Mouse (Mus musculus) ovary, postnatal 14 days (tissue): ENCODE data around the gene Kctd17.

Source experiments
- DNase-seq: peaks from one replicate; pipeline ENCODE4 v3.0.0; 2022; ENCODE audit warnings: low spot score

Kctd17 gene

GRCm38 (mm10) chr15:78428391-78429138 is at the start of gene Kctd17:
Gene Kctd17 (plus strand): TSS chr15:78428564.
- DNase-seq = peak; percentile 55

GRCm38 (mm10) chr15:78380208-78380607 is 48.2 kb upstream of the Kctd17 start:
- no peak for DNase-seq

- DNase-seq = no peak
These were observed 47.6 kb upstream of the Kctd17 start for GRCm38 (mm10) chr15:78380741-78381140.

GRCm38 (mm10) chr15:78382115-78382514 is 46.2 kb upstream of the Kctd17 start:
- no peak for DNase-seq

- no peak for DNase-seq
These were observed 44.7 kb upstream of the Kctd17 start for GRCm38 (mm10) chr15:78383450-78384219.

- no peak for DNase-seq
These were observed 43.9 kb upstream of the Kctd17 start for GRCm38 (mm10) chr15:78384220-78385116.

GRCm38 (mm10) chr15:78385564-78385963 is 42.8 kb upstream of the Kctd17 start:
- DNase-seq = no peak

GRCm38 (mm10) chr15:78390855-78391254 is 37.5 kb upstream of the Kctd17 start:
- no peak for DNase-seq

GRCm38 (mm10) chr15:78395478-78395962 is 32.8 kb upstream of the Kctd17 start, which contains the start of gene Tex33:
Gene Tex33 (minus strand): TSS chr15:78395912.
- DNase-seq = no peak

GRCm38 (mm10) chr15:78401345-78401744 is 27.0 kb upstream of the Kctd17 start:
- no peak for DNase-seq

- DNase-seq = peak; percentile 74
These were observed 26.4 kb upstream of the Kctd17 start for GRCm38 (mm10) chr15:78401921-78402320.

- DNase-seq = no peak
These were observed 25.9 kb upstream of the Kctd17 start for GRCm38 (mm10) chr15:78402423-78402822.

GRCm38 (mm10) chr15:78403301-78403741 is 25.0 kb upstream of the Kctd17 start:
- no peak for DNase-seq

- peak; percentile 65 for DNase-seq
These were observed 24.5 kb upstream of the Kctd17 start for GRCm38 (mm10) chr15:78403896-78404295.

- no peak for DNase-seq
These were observed 23.3 kb upstream of the Kctd17 start for GRCm38 (mm10) chr15:78405098-78405497.

GRCm38 (mm10) chr15:78405517-78406211 is 22.7 kb upstream of the Kctd17 start, which contains the start of gene Tst:
Gene Tst (minus strand): TSS chr15:78405907.
- DNase-seq = peak; percentile 89

GRCm38 (mm10) chr15:78406293-78406934 is 21.9 kb upstream of the Kctd17 start, which contains the start of gene Mpst:
Gene Mpst (plus strand): TSS chr15:78406416.
- peak; percentile 81 for DNase-seq

GRCm38 (mm10) chr15:78409570-78410052 is 18.8 kb upstream of the Kctd17 start:
- DNase-seq = no peak

- no peak for DNase-seq
These were observed 15.2 kb upstream of the Kctd17 start for GRCm38 (mm10) chr15:78413083-78413718.

GRCm38 (mm10) chr15:78413719-78414117 is 14.6 kb upstream of the Kctd17 start:
- no peak for DNase-seq
